Mouse (Mus musculus) layer of hippocampus, adult 2 months (tissue): Measurements from ENCODE around the gene Mmp15. TPM values are rescaled to one million over a fixed set of nuclear protein-coding genes. Genes with fewer than 3 reads are reported as not detected.
A peak's percentile ranks its signal among the peaks of the same experiment; 100 is the strongest.

ENCODE experiments used
- DNase-seq, 2 experiments: peaks; one replicate each; pipeline ENCODE4 v3.0.0; 2022; ENCODE audit warnings: low spot score in 2 of 2
- H3K27ac ChIP-seq: fragments of 200-600 bp; 2 replicates; pipeline ENCODE4 v1.8.1; 2022
- H3K4me3 ChIP-seq: fragments of 200-600 bp; 2 replicates; pipeline ENCODE4 v1.8.1; 2022; ENCODE audit warnings: mild to moderate bottlenecking
- CTCF ChIP-seq: fragments of 200-600 bp; conservative IDR thresholded peaks from 2 replicates; pipeline ENCODE4 v1.8.1; 2022; ENCODE audit warnings: antibody characterized with exemption, mild to moderate bottlenecking, moderate library complexity
- total RNA-seq, 2 experiments: library from RNA; stranded (reverse); gene quantifications; 2 replicates each; pipeline ENCODE4 v1.2.3; 2021

The Mmp15 gene
- total RNA-seq, 2 experiments from 2014 or later: 13.1 to 14.9 TPM

DNA sequence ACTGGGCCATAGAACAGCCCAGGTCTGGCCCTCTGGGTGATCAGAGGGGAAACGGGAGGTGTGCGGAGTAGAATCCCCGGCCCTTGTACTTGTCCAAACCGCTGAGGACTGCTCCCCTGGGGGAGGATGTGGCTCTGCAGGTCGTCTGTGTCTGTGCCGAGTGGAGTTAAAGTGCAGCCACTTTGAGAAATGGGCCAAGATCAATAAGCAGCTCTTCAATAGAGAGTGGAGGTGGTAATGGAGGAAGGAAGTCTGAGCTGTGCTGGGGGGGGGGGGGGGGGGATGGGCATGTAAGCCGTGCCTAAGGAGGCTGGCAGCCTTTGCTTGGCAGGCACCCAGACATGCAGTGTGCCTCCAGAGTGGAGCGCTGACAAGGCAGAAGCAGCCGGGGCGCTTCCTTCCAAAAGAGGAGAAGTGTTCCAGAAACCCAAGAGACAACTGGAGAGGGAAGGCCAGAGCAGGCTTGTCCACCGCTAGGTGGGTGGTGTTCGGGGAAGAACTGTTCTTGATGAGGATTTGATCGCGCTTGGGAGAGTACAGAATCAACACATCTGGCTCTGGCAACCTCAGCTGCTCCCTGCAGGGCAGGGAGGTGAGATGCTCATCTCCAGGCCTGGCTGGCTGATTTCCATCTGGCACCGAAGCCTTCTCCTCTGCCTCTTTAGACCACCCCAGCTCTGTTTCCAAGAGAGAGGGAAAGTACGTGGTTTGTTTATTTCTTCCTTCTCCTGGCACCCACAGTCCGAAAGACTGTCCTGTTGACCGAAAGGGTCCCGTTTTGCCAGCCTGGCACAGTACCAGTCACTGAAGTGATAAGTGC is 3.0 kb upstream of the Mmp15 start:
- H3K27ac ChIP-seq: peak overlapping the region; percentile 68
- peak; percentile 46 for TF ChIP-seq CTCF
- peak overlapping the region; percentile 26; the same call in 1 of the 2 replicates for H3K4me3 ChIP-seq
- peak; percentile 69 to 73 for DNase-seq

DNA sequence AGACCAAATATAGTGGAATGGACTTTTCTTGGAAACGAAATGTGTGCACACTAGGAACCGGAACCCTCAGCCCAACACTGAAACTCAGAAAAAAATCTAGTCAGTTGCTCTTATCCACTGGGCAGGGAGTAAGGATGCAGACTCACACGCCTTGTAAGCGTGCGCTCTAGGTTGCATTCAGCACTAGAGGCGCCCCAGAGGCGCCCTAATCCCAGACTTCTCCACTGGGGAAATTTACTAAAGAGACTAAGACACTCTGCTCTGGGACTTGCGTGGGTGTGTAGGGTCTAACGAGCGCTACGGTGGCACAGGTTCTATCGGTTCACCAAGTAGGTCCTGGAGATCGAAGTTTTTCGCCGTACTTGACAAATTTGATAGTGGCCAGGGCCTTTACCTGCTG is 607 bp upstream of the Mmp15 start:
- peak; percentile 73 for TF ChIP-seq CTCF
- DNase-seq: no peak
- H3K27ac ChIP-seq: no peak overlapping the region
- H3K4me3 ChIP-seq: peak overlapping the region; percentile 85; the same call in 1 of the 2 replicates

- TF ChIP-seq CTCF: 0 out of 2 replicates have a peak, but pooled peaks have one; percentile 16
- DNase-seq: no peak
- H3K27ac ChIP-seq: peak overlapping the region; percentile 86
- peak overlapping the region; percentile 85 for H3K4me3 ChIP-seq
These were observed 1.1 kb downstream of the Mmp15 start for GRCm38 (mm10) chr8:95352871-95353866.

DNA sequence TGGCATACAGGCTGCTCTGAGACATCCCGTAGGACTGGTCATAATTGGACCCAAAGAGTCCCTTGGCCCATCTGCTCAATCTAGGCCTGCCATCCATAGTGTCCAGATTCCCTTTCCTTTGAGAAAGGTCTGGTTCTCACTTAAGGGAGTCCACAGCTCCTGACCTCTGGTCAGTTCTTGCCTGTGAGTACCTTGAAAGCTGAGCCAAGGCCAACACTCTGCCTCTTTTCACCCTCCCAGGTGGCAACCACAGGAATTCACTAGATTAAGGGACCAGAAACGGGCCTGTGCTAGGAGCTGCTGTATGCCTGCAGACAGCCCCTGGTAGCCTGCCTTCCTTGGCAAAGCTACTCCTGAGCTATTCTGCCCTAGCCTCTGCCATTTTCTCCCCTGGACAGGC is 2.5 kb downstream of the Mmp15 start:
- H3K4me3 ChIP-seq: no peak overlapping the region
- no peak for TF ChIP-seq CTCF

GRCm38 (mm10) chr8:95358550-95359411 is 6.7 kb downstream of the Mmp15 start:
- no peak for TF ChIP-seq CTCF

More for the DNA sequence above, 2.5 kb downstream of the Mmp15 start:
- no peak for DNase-seq
- H3K27ac ChIP-seq: no peak overlapping the region

DNA sequence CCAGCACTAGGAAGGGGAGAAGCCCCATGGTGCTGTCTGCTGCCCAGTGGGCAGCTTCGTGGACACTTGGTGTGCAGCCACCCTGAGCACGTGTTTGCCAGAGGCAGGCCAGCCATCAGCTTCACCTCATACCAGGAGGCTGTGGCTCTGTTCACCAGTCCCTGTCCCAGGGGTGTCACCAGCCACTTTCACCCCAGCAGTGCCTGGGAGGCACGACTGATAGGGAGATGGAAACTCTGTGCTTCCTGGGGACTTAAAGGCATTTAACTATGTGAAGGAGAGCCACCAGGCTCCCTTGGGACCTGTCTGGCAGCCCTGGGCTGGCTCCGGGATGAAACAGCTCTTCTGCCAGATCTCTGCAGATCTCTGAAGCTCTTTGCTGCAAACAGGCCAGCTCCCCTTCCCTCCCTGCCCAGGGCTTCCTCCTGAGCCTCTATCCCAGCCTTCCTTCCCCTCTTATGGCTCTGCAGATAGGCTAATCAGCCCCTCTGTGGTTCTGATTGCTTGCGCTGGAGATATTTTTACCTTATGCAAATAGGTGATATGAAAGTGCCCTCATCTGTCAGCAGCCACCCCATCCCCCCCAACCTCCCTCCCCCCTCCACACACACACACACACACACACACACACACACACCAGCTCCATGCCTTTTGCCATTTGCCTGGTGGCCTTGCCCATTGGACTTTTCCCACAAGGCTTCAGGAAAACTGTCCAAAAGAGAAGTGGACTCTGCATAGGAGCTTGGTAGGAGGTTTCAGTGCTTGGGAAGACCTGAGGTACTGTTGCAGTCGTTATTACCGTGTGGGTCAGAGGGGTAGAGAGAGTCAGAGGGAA is 8.3 kb downstream of the Mmp15 start:
- TF ChIP-seq CTCF: no peak
- no peak overlapping the region for H3K4me3 ChIP-seq
- no peak overlapping the region for H3K27ac ChIP-seq
- DNase-seq: no peak

More at GRCm38 (mm10) chr8:95358550-95359411, 6.7 kb downstream of the Mmp15 start:
- H3K4me3 ChIP-seq: no peak overlapping the region
- no peak for DNase-seq
- H3K27ac ChIP-seq: no peak overlapping the region

DNA sequence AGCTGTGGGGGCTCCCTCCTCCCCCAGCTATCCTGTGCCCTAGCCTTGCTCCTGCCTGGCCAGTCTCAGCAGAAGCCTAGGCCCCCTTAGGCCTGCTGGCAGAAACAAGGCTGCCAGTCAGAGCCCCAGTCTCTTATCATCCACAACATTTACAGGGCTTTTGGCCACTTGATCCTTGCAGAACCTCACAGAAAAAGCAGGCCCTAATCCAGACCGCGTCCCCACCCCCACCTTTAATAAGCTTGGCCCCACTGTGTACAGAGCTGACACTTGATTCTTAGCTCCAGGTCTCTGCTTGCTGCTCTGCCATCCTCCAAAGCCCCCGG is 8.9 kb downstream of the Mmp15 start:
- DNase-seq: no peak
- H3K27ac ChIP-seq: no peak overlapping the region
- no peak overlapping the region for H3K4me3 ChIP-seq
- TF ChIP-seq CTCF: no peak

DNA sequence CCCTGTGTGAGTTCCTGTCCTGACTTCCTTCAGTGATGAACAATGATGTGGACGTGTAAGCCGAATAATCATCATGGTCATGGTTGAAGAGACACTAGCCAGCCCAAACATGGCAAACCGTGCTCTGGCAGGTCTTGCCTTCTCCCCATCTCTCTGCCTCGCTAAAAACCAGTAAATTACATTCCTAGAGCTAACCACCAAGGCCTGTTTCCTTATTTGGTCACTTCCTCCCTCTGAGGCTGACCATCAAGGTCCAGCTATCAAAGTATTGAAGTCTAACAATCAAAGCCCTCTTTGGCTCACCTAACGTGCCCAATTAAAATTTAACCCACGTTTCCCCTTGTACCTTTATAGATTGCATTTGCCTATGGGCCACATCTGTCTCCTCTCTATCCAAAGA is 10.2 kb downstream of the Mmp15 start:
- Histone ChIP-seq H3K4me3 (no peak overlapping the region), H3K27ac (no peak overlapping the region)
- DNase-seq: no peak
- no peak for TF ChIP-seq CTCF

DNA sequence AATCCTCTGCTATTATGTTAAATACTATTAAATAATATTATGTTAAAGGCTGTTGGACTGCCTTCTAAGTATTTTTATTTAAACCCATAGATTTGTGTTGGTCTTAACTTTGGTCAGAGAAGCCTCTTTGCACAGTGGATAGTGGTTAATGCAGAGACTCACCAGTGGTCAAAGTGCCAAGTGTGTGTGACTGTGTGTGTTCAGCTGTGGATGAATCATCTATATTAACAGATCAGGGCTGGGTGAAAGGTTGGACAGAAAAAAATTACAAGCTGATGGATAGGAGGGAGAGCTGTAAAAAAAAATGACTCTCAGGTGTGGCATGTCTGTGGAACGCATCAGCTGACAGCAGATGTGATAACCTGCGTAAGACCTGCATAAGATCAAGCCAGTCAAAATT is 11.8 kb downstream of the Mmp15 start:
- no peak for DNase-seq
- no peak overlapping the region for H3K4me3 ChIP-seq
- no peak for TF ChIP-seq CTCF
- no peak overlapping the region for H3K27ac ChIP-seq

DNA sequence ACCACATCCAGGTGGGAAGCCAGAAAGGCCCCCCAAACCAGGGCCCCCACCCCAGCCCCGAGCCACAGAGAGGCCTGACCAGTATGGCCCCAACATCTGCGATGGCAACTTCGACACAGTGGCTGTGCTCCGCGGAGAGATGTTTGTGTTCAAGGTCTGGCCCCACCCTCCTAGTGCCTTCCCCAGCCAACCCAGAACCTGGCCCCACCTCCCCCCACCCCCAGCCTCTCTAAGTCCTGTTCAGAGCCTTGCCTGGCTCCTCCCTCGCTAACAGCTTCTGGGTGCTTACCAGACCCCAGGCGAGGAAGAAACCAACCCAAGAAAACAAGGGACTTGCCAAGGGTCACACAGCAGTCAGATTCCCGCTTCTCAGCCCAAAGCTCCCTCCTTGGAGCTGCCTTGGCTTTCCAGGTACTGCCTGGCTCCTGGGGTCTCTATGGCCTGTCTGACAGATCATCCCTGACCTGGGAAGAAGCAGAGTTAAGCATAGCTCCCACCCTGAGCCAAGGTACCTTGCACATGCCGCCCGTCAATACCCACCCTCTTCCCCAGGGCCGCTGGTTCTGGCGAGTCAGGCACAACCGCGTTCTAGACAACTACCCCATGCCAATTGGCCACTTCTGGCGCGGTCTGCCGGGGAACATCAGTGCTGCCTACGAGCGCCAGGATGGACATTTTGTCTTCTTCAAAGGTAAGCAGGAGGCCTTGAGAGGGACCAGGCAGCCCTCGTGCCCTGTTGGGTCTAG is 17.7 kb downstream of the Mmp15 start:
- no peak overlapping the region for H3K27ac ChIP-seq
- TF ChIP-seq CTCF: no peak
- no peak overlapping the region for H3K4me3 ChIP-seq
- no peak for DNase-seq
